Mouse (Mus musculus) forebrain, embryonic 14.5 days (tissue): ENCODE data around the gene Ppp4c. TPM values are rescaled to one million over a fixed set of nuclear protein-coding genes. Genes with fewer than 3 reads are reported as not detected.

Source experiments
- ATAC-seq: fragments of 200-750 bp; cut with Nextera tagmentation; 2 replicates; pipeline ENCODE4 v1.8.0; 2017; ENCODE audit warnings: mild to moderate bottlenecking, moderate library complexity
- DNase-seq: peaks from one replicate; pipeline ENCODE4 v3.0.0-alpha.2; 2015; ENCODE audit warnings: low spot score
- H3K27ac ChIP-seq: fragments of 300-500 bp; sonication (generic); 2 replicates; pipeline ENCODE4 v1.5.1; 2014; ENCODE audit warnings: low read depth, mild to moderate bottlenecking, control low read depth, low read length, moderate library complexity
- H3K27me3 ChIP-seq: fragments of 300-500 bp; sonication (generic); replicated peaks from 2 replicates; pipeline ENCODE4 v1.6.1; 2014; ENCODE audit warnings: low read length, control low read depth, mixed read lengths; ENCODE audit not compliant: control insufficient read depth, insufficient read depth
- H3K36me3 ChIP-seq: fragments of 300-500 bp; sonication (generic); 2 replicates; pipeline ENCODE4 v1.6.1; 2014; ENCODE audit warnings: low read length, control low read depth; ENCODE audit not compliant: control insufficient read depth, insufficient read depth
- H3K4me1 ChIP-seq: fragments of 300-500 bp; sonication (generic); 2 replicates; pipeline ENCODE4 v1.6.1; 2014; ENCODE audit warnings: antibody characterized with exemption, low read length, control low read depth; ENCODE audit not compliant: control insufficient read depth, insufficient read depth
- H3K4me2 ChIP-seq: fragments of 300-500 bp; sonication (generic); 2 replicates; pipeline ENCODE4 v1.6.1; 2014; ENCODE audit warnings: mild to moderate bottlenecking, control low read depth, low read length
- H3K4me3 ChIP-seq: fragments of 300-500 bp; sonication (generic); 2 replicates; pipeline ENCODE4 v1.5.1; 2014; ENCODE audit warnings: low read depth, low read length, control low read depth
- H3K9ac ChIP-seq: fragments of 300-500 bp; sonication (generic); 2 replicates; pipeline ENCODE4 v1.6.1; 2014; ENCODE audit warnings: mild to moderate bottlenecking, low read length, control low read depth, moderate library complexity
- H3K9me3 ChIP-seq: fragments of 300-500 bp; sonication (generic); replicated peaks from 2 replicates; pipeline ENCODE4 v1.6.1; 2016; ENCODE audit warnings: low read length, control low read depth, mixed read lengths; ENCODE audit not compliant: control insufficient read depth
- WGBS: fragments of 180-500 bp; shearing (Covaris S2); extraction: QIAGEN DNeasy Blood & Tissue Kit; methylation state at CpG from one replicate; pipeline ENCODE4 v1.1.7; 2014; 5-methylcytosine and 5-hydroxymethylcytosine counted together
- polyA plus RNA-seq: library from polyadenylated mRNA; unstranded; fragments of >200 nt; fragmentation: Nextera tagmentation; extraction: Ambion mirVana; gene quantifications from 2 replicates; pipeline ENCODE4 v1.2.1, GENCODE M21; 2014

Ppp4c gene
- polyA plus RNA-seq, 1 experiment from 2014 or later, result 256 TPM

DNA sequence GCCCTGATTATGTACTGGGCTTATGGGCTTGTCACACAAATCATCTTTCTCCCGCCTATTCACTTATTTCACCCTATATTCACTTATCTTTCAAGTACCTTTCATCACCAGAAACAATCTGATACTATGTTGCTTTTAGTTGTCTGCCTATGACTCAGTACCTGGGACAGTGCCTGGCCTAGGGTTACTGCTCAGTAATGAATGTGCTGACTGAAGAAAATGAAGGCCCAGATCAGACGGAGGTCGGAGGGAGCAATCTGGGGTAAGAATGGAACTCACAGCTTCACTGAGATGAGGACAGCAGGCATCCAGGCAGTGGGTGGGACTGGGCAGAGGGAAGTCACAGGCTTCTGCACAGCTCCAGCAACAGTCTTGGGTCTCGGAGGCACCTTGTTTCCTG is 15.1 kb upstream of the Ppp4c start:
- no peaks in the 10 kb centered on the region for H3K9me3 ChIP-seq
- H3K4me1 ChIP-seq, result peaks cover 8% of the 10 kb centered on the region
- DNase-seq, result no peak
- no peak overlapping the region for H3K4me3 ChIP-seq
- H3K9ac ChIP-seq, result peak overlapping the region; percentile 88; the same call in 1 of the 2 replicates
- peaks cover 25% of the 10 kb centered on the region for H3K36me3 ChIP-seq
- no peaks in the 10 kb centered on the region for H3K27me3 ChIP-seq
- no peak overlapping the region for H3K27ac ChIP-seq
- H3K4me2 ChIP-seq, result peak overlapping the region; percentile 90; the same call in 1 of the 2 replicates
- no peak for ATAC-seq
- 75% methylated on average over 4 of the region's 4 CpGs for WGBS

DNA sequence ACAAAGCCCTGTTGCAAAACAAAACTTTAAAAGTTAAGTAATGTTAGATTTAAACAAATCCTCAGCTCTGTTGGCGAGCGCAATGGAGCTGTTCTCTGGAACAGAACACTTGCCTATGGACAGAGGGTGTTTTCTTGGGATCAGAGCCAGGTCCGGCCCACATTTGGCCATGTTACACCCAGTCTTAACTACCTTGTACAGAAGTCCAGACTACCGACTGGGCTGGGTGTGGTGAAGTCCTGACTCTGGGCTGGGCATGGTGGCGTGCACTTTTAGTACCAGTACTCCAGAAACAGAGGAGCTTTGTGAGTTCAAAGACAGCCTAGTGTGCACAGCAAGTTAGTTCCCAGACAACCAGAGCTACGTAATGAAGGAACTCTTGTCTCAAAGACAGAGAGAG is 14.7 kb upstream of the Ppp4c start:
- DNase-seq (no peak), ATAC-seq (no peak)
- peaks cover 26% of the 10 kb centered on the region for H3K36me3 ChIP-seq
- H3K27ac ChIP-seq, result no peak overlapping the region
- H3K9me3 ChIP-seq, result no peaks in the 10 kb centered on the region
- 84% methylated on average over 6 of the region's 6 CpGs for WGBS
- no peak overlapping the region for H3K4me2 ChIP-seq
- no peaks in the 10 kb centered on the region for H3K27me3 ChIP-seq
- H3K4me3 ChIP-seq, result no peak overlapping the region
- H3K9ac ChIP-seq, result 0 out of 2 replicates have a peak overlapping the region, but pooled peaks have one; percentile 9
- peaks cover 8% of the 10 kb centered on the region for H3K4me1 ChIP-seq

- Histone ChIP-seq H3K9me3 (no peaks in the 10 kb centered on the region), H3K4me3 (no peak overlapping the region), H3K27ac (no peak overlapping the region), H3K36me3 (peaks cover 28% of the 10 kb centered on the region), H3K9ac (no peak overlapping the region), H3K4me2 (no peak overlapping the region), H3K27me3 (no peaks in the 10 kb centered on the region), H3K4me1 (peaks cover 12% of the 10 kb centered on the region)
- no peak for DNase-seq
- no peak for ATAC-seq
Observed at GRCm38 (mm10) chr7:126803751-126804150, 11.5 kb upstream of the Ppp4c start.

DNA sequence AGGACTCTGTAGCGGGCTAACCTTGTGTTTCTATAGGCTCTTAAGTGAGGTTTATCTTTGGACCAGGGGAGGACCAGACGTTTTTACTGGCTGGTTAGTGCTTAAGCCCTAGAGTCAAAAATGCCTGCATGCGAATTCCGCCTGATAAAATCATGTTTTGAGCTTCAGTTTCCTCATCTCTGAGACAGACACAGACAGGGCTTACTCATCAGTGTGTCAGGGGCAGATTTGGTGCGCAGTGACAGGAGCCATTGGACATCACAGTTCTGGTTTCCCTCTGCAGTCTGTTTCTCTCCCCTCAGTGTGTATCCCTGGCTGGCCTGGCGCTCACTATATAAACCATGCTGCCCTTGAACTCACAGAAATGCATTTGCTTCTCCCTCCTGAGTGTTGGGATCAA is 10.9 kb upstream of the Ppp4c start:
- ATAC-seq (no peak), DNase-seq (no peak)
- no peak overlapping the region for H3K27ac ChIP-seq
- 94% methylated on average over 6 of the region's 6 CpGs for WGBS
- no peaks in the 10 kb centered on the region for H3K9me3 ChIP-seq
- peaks cover 28% of the 10 kb centered on the region for H3K36me3 ChIP-seq
- H3K4me3 ChIP-seq, result no peak overlapping the region
- H3K27me3 ChIP-seq, result no peaks in the 10 kb centered on the region
- peaks cover 8% of the 10 kb centered on the region for H3K4me1 ChIP-seq
- H3K4me2 ChIP-seq, result no peak overlapping the region
- H3K9ac ChIP-seq, result no peak overlapping the region

- no peak overlapping the region for H3K9ac ChIP-seq
- ATAC-seq (no peak), DNase-seq (no peak)
- no peaks in the 10 kb centered on the region for H3K9me3 ChIP-seq
- no peak overlapping the region for H3K4me2 ChIP-seq
- peaks cover 12% of the 10 kb centered on the region for H3K4me1 ChIP-seq
- no peak overlapping the region for H3K4me3 ChIP-seq
- 89% methylated on average over 11 of the region's 11 CpGs for WGBS
- H3K27me3 ChIP-seq, result no peaks in the 10 kb centered on the region
- H3K27ac ChIP-seq, result no peak overlapping the region
- H3K36me3 ChIP-seq, result peaks cover 28% of the 10 kb centered on the region
Observed at GRCm38 (mm10) chr7:126802134-126802889, 10.0 kb upstream of the Ppp4c start.

DNA sequence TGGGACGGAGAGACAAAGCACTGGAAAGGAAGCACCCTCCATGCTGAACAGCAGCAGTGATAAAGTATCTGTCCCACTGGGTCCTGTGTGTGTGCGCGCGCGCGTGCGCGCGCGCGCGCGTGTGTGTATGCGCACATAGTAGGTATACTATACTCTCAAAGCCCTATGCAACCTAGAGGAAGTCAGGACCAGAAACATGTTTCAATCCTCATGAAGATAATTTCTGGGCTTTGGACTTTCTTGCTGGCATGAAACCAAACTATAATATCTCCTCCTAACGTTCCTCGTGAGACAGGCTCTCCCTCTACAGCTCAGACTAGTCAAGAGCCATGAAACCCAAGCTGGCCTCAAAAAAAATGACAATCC is 8.7 kb upstream of the Ppp4c start:
- Histone ChIP-seq H3K4me2 (no peak overlapping the region), H3K4me1 (peaks cover 12% of the 10 kb centered on the region), H3K27ac (no peak overlapping the region), H3K9me3 (no peaks in the 10 kb centered on the region), H3K4me3 (no peak overlapping the region), H3K9ac (no peak overlapping the region), H3K27me3 (no peaks in the 10 kb centered on the region), H3K36me3 (peaks cover 40% of the 10 kb centered on the region)
- DNase-seq, result no peak
- 96% methylated on average over 16 of the region's 16 CpGs for WGBS
- no peak for ATAC-seq

GRCm38 (mm10) chr7:126800269-126801056 is 8.2 kb upstream of the Ppp4c start:
- H3K27ac ChIP-seq, result peak overlapping the region; percentile 95; the same call in 1 of the 2 replicates
- no peaks in the 10 kb centered on the region for H3K9me3 ChIP-seq
- H3K4me2 ChIP-seq, result peak overlapping the region; percentile 90
- H3K4me1 ChIP-seq, result peaks cover 12% of the 10 kb centered on the region
- peaks cover 45% of the 10 kb centered on the region for H3K36me3 ChIP-seq
- peak overlapping the region; percentile 76 for H3K9ac ChIP-seq
- peak overlapping the region; percentile 70 for H3K4me3 ChIP-seq
- 31% methylated on average over 5 of the region's 5 CpGs for WGBS
- no peaks in the 10 kb centered on the region for H3K27me3 ChIP-seq
- ATAC-seq, result no peak
- DNase-seq, result no peak

GRCm38 (mm10) chr7:126799468-126800268 is 7.4 kb upstream of the Ppp4c start:
- Histone ChIP-seq H3K9ac (peak overlapping the region; percentile 76), H3K4me2 (peak overlapping the region; percentile 90), H3K4me1 (peaks cover 12% of the 10 kb centered on the region), H3K27ac (peak overlapping the region; percentile 95), H3K36me3 (peaks cover 45% of the 10 kb centered on the region), H3K27me3 (no peaks in the 10 kb centered on the region), H3K4me3 (peak overlapping the region; percentile 70), H3K9me3 (no peaks in the 10 kb centered on the region)
- peak; percentile 95 for DNase-seq
- WGBS, result 1% methylated on average over 38 of the region's 38 CpGs
- ATAC-seq, result peak; percentile 91
